23 mouse cellular contexts compared by ENCODE assay signal in the genomic region with DNA sequence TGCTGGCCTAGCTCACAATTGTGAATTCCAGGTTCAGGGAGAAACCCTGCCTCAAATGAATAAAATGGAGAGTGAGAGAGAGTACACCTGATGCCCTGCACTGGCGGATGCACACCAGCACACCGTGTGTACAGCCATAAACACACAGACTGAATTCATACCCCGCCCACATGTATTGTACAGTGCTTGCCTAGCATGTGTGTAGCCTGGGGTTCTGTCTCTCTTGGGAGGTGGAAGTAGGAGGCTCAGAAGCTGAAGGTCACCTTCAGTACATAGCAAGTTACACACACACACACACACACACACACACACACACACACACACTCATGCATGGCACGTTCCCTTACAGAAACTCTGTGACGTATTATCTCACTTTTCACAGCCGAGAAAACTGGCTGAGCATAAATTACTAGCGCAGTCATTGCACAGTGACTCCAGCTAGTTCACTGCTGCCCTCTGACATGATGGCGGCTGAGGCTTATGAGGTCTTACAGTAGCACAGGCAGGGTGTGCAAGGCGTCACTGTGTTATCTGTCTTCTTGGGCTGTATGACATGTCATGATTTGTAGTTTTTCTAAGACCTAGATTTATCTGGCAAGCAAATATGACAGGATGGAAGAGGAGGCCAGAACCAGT. TPM values are rescaled to one million over a fixed set of nuclear protein-coding genes. Genes with fewer than 3 reads are reported as not detected.
A peak's percentile ranks its signal among the peaks of the same experiment; 100 is the strongest.
DNase-seq lines count a peak whose midpoint lies in the region; ATAC-seq and TF ChIP-seq lines count a peak whose summit lies in the region.
"Had no signal": no experiment of that assay in that cellular context is flagged by ENCODE, and none has a peak within 500 bp of the region (broad histone marks: within the 10 kb centered on the region; RNA-seq: fewer than 3 reads in every experiment).

No protein-coding gene starts in this region.

- TF ChIP-seq EP300 in liver, postnatal 0 days (IDR thresholded peaks at IDR 0.05; ENCODE audit: low read depth): no peak

- no peak overlapping the region for H3K9ac ChIP-seq in hindbrain, embryonic 15.5 days
- no peak overlapping the region for H3K9ac ChIP-seq in hindbrain, embryonic 16.5 days (ENCODE audit: low read depth, low read length)
- no peak overlapping the region for H3K9ac ChIP-seq in liver, embryonic 13.5 days
- no peak overlapping the region for H3K9ac ChIP-seq in liver, postnatal 0 days (replicated peaks)
- no peak overlapping the region for H3K9ac ChIP-seq in stomach, embryonic 14.5 days (replicated peaks; ENCODE audit: low read depth, low read length)
- H3K9ac ChIP-seq in liver, embryonic 11.5 days (ENCODE audit: low read depth, low read length): no peak overlapping the region
- H3K9ac ChIP-seq: embryonic facial prominence, embryonic 15.5 days had no signal

- peaks cover 1% of the 10 kb centered on the region for H3K4me1 ChIP-seq in hindbrain, embryonic 15.5 days (replicated peaks)
- peaks cover under 1% of the 10 kb centered on the region; the same call in 1 of the 2 replicates for H3K4me1 ChIP-seq in hindbrain, embryonic 16.5 days (ENCODE audit: control insufficient read depth, insufficient read depth, low read depth, low read length)
- H3K4me1 ChIP-seq in liver, embryonic 13.5 days (replicated peaks): peaks cover 6% of the 10 kb centered on the region; the same call in 1 of the 2 replicates
- H3K4me1 ChIP-seq in liver, postnatal 0 days (ENCODE audit: insufficient read depth): no peaks in the 10 kb centered on the region
- H3K4me1 ChIP-seq in stomach, embryonic 14.5 days (ENCODE audit: control insufficient read depth, insufficient read depth, low read length): peaks cover 3% of the 10 kb centered on the region; the same call in 1 of the 2 replicates
- H3K4me1 ChIP-seq in liver, embryonic 11.5 days (replicated peaks; ENCODE audit: control insufficient read depth, insufficient read depth, low read length): 0 out of 2 replicates have a peak, but pooled peaks cover 6% of the 10 kb centered on the region
- H3K4me1 ChIP-seq: hindbrain, embryonic 10.5 days had no signal

- no peaks in the 10 kb centered on the region for H3K36me3 ChIP-seq in hindbrain, embryonic 15.5 days
- no peaks in the 10 kb centered on the region for H3K36me3 ChIP-seq in hindbrain, embryonic 16.5 days (ENCODE audit: control insufficient read depth, insufficient read depth, low read length)
- no peaks in the 10 kb centered on the region for H3K36me3 ChIP-seq in liver, embryonic 13.5 days
- no peaks in the 10 kb centered on the region for H3K36me3 ChIP-seq in liver, postnatal 0 days (replicated peaks; ENCODE audit: insufficient read depth, low read length)
- H3K36me3 ChIP-seq in stomach, embryonic 14.5 days (ENCODE audit: control insufficient read depth, insufficient read depth, low read length): peaks cover 3% of the 10 kb centered on the region; the same call in 1 of the 2 replicates
- no peaks in the 10 kb centered on the region for H3K36me3 ChIP-seq in liver, embryonic 11.5 days (ENCODE audit: control insufficient read depth, insufficient read depth, low read length)
- H3K36me3 ChIP-seq: embryonic facial prominence, embryonic 15.5 days; hindbrain, embryonic 10.5 days had no signal

- H3K27me3 ChIP-seq in hindbrain, embryonic 15.5 days: no peaks in the 10 kb centered on the region
- no peaks in the 10 kb centered on the region for H3K27me3 ChIP-seq in hindbrain, embryonic 16.5 days (replicated peaks; ENCODE audit: control insufficient read depth, insufficient read depth, low read length)
- no peaks in the 10 kb centered on the region for H3K27me3 ChIP-seq in liver, embryonic 13.5 days
- no peaks in the 10 kb centered on the region for H3K27me3 ChIP-seq in liver, postnatal 0 days (ENCODE audit: insufficient read depth, low read length)
- H3K27me3 ChIP-seq in stomach, embryonic 14.5 days (ENCODE audit: control insufficient read depth, insufficient read depth, low read length): no peaks in the 10 kb centered on the region
- H3K27me3 ChIP-seq in liver, embryonic 11.5 days (replicated peaks; ENCODE audit: control insufficient read depth, insufficient read depth, low read length): no peaks in the 10 kb centered on the region
- H3K27me3 ChIP-seq: embryonic facial prominence, embryonic 15.5 days had no signal

- no peak overlapping the region for H3K4me2 ChIP-seq in hindbrain, embryonic 15.5 days
- no peak overlapping the region for H3K4me2 ChIP-seq in hindbrain, embryonic 16.5 days (ENCODE audit: low read length)
- H3K4me2 ChIP-seq in liver, embryonic 13.5 days: no peak overlapping the region
- no peak overlapping the region for H3K4me2 ChIP-seq in liver, postnatal 0 days (ENCODE audit: low read depth, low read length)
- no peak overlapping the region for H3K4me2 ChIP-seq in stomach, embryonic 14.5 days (replicated peaks; ENCODE audit: low read depth, low read length)
- no peak overlapping the region for H3K4me2 ChIP-seq in liver, embryonic 11.5 days
- H3K4me2 ChIP-seq: embryonic facial prominence, embryonic 15.5 days had no signal

- H3K9me3 ChIP-seq in hindbrain, embryonic 15.5 days: no peaks in the 10 kb centered on the region
- H3K9me3 ChIP-seq in hindbrain, embryonic 16.5 days (ENCODE audit: control insufficient read depth, low read length): no peaks in the 10 kb centered on the region
- no peaks in the 10 kb centered on the region for H3K9me3 ChIP-seq in liver, embryonic 13.5 days (replicated peaks)
- no peaks in the 10 kb centered on the region for H3K9me3 ChIP-seq in liver, postnatal 0 days (ENCODE audit: low read length)
- no peaks in the 10 kb centered on the region for H3K9me3 ChIP-seq in stomach, embryonic 14.5 days (ENCODE audit: control insufficient read depth, low read depth, low read length)
- H3K9me3 ChIP-seq in liver, embryonic 11.5 days (ENCODE audit: control insufficient read depth, low read length): no peaks in the 10 kb centered on the region
- H3K9me3 ChIP-seq: embryonic facial prominence, embryonic 15.5 days; forebrain, embryonic 10.5 days; hindbrain, embryonic 10.5 days had no signal

- no peak for TF ChIP-seq CTCF in liver, postnatal 0 days (IDR thresholded peaks at IDR 0.05; ENCODE audit: low read depth)

- no peak overlapping the region for H3K27ac ChIP-seq in hindbrain, embryonic 15.5 days (replicated peaks)
- H3K27ac ChIP-seq in hindbrain, embryonic 16.5 days (ENCODE audit: low read depth, low read length): no peak overlapping the region
- H3K27ac ChIP-seq in liver, embryonic 13.5 days: no peak overlapping the region
- no peak overlapping the region for H3K27ac ChIP-seq in liver, postnatal 0 days (ENCODE audit: low read depth)
- H3K27ac ChIP-seq in stomach, embryonic 14.5 days (ENCODE audit: low read length): peak overlapping the region; percentile 15; the same call in 1 of the 2 replicates
- H3K27ac ChIP-seq in liver, embryonic 11.5 days (ENCODE audit: low read depth, low read length): no peak overlapping the region
- H3K27ac ChIP-seq: embryonic facial prominence, embryonic 15.5 days; forebrain, embryonic 10.5 days; gastrocnemius, adult 2 months; hindbrain, embryonic 10.5 days had no signal

- ATAC-seq in hindbrain, embryonic 15.5 days (ENCODE audit: low FRiP score, low read depth): 0 out of 2 replicates have a peak, but pooled peaks have one; percentile 30
- no peak for ATAC-seq in hindbrain, embryonic 16.5 days
- ATAC-seq in liver, embryonic 13.5 days (ENCODE audit: low read depth): 0 out of 2 replicates have a peak, but pooled peaks have one; percentile 26
- ATAC-seq in liver, postnatal 0 days: no peak
- ATAC-seq in stomach, embryonic 14.5 days (ENCODE audit: insufficient number of reproducible peaks, insufficient read depth, low FRiP score, low read depth): no peak
- no peak for ATAC-seq in liver, embryonic 11.5 days (replicated peaks; ENCODE audit: low FRiP score)
- ATAC-seq: forebrain, embryonic 14.5 days had no signal

- no peak for DNase-seq in liver, embryonic 13.5 days
- no peak for DNase-seq in liver, postnatal 0 days
- DNase-seq in spleen, postnatal 14 days (ENCODE audit: low spot score in 2 of 2): no peak
- DNase-seq in liver, embryonic 11.5 days (ENCODE audit: low spot score): no peak
- DNase-seq: adrenal gland, postnatal 10 days; cerebellum, adult 11 months; cerebellum, adult 8-10 months; cerebellum, postnatal 14 days; embryo, embryonic 11 days; gastrocnemius, adult 2 months; gastrocnemius, postnatal 36 days; kidney, adult 11 months had no signal

- WGBS in hindbrain, embryonic 15.5 days: 80% methylated on average over 9 of the region's 9 CpGs
- WGBS in hindbrain, embryonic 16.5 days: 87% methylated on average over 9 of the region's 9 CpGs
- WGBS in liver, embryonic 13.5 days (ENCODE audit: insufficient replicate concordance): 58% methylated on average over 9 of the region's 9 CpGs
- WGBS in liver, postnatal 0 days (ENCODE audit: insufficient replicate concordance): 69% methylated on average over 9 of the region's 9 CpGs
- 72% methylated on average over 9 of the region's 9 CpGs for WGBS in stomach, embryonic 14.5 days
- 69% methylated on average over 9 of the region's 9 CpGs for whole genome bisulfite sequencing in liver, embryonic 11.5 days

- H3K4me3 ChIP-seq in hindbrain, embryonic 15.5 days: no peak overlapping the region
- H3K4me3 ChIP-seq in hindbrain, embryonic 16.5 days (ENCODE audit: low read length): no peak overlapping the region
- no peak overlapping the region for H3K4me3 ChIP-seq in liver, embryonic 13.5 days (replicated peaks)
- no peak overlapping the region for H3K4me3 ChIP-seq in liver, postnatal 0 days (ENCODE audit: low read depth, low read length)
- H3K4me3 ChIP-seq in stomach, embryonic 14.5 days (ENCODE audit: low read depth, low read length): no peak overlapping the region
- no peak overlapping the region for H3K4me3 ChIP-seq in liver, embryonic 11.5 days (ENCODE audit: low read depth, low read length)
- H3K4me3 ChIP-seq: embryonic facial prominence, embryonic 15.5 days; erythroblast, embryonic 14.5 days; forebrain, embryonic 10.5 days; gastrocnemius, adult 2 months; hindbrain, embryonic 10.5 days had no signal

RNA-seq across cellular contexts. Expression of a gene that starts 31.3 kb away (rescaled TPM):
- polyA plus RNA-seq in hindbrain, embryonic 15.5 days (2015; fragmentation: Nextera tagmentation; extraction: Ambion mirVana): not detected in 2 replicates
- polyA plus RNA-seq in hindbrain, embryonic 16.5 days (2015; fragmentation: Nextera tagmentation; extraction: Ambion mirVana): not detected in 2 replicates
- polyA plus RNA-seq in liver, embryonic 13.5 days (2015; fragmentation: Nextera tagmentation; extraction: Ambion mirVana): not detected in 2 replicates
- polyA plus RNA-seq in liver, postnatal 0 days (2015; fragmentation: Nextera tagmentation; extraction: Ambion mirVana): not detected in 2 replicates
- 0.36 and 0.55 TPM in 2 replicates for polyA plus RNA-seq in stomach, embryonic 14.5 days (2014; fragmentation: Nextera tagmentation; extraction: Ambion mirVana)
- polyA plus RNA-seq in liver, embryonic 11.5 days (2014; fragmentation: Nextera tagmentation; extraction: Ambion mirVana): 0.30 TPM in 1 of 2 replicates, not detected in the other
- polyA plus RNA-seq: brain, embryonic 14.5 days; embryonic facial prominence, embryonic 11.5 days; embryonic facial prominence, embryonic 15.5 days; erythroblast, embryonic 14.5 days; forebrain, embryonic 10.5 days; forebrain, embryonic 14.5 days; heart, embryonic 16.5 days; hindbrain, embryonic 10.5 days had no signal

Comparison
In these comparisons a context has a peak if more than half of its experiments do, and no peak if none do; other contexts are left out.
1. ATAC-seq: peak in hindbrain, embryonic 15.5 days (single experiment) and liver, embryonic 13.5 days (single experiment); none in hindbrain, embryonic 16.5 days (single experiment), liver, postnatal 0 days (single experiment), stomach, embryonic 14.5 days (single experiment) and liver, embryonic 11.5 days (single experiment).